Mouse (Mus musculus) C2C12 (cell line): ENCODE data around the gene Tgfb1. TPM values are rescaled to one million over a fixed set of nuclear protein-coding genes. Genes with fewer than 3 reads are reported as not detected.

ENCODE experiments used
- H3K27me3 ChIP-seq: one replicate; pipeline ENCODE4 v1.6.1; 2011; ENCODE audit not compliant: control insufficient read depth, insufficient read depth, insufficient read length
- H3K36me3 ChIP-seq: one replicate; pipeline ENCODE4 v1.6.1; 2011; ENCODE audit not compliant: control insufficient read depth, insufficient read depth
- H3K4me3 ChIP-seq: one replicate; pipeline ENCODE4 v1.5.1; 2011; ENCODE audit warnings: mild to moderate bottlenecking, control low read depth; ENCODE audit not compliant: poor library complexity, insufficient read depth, severe bottlenecking
- H3K79me2 ChIP-seq: one replicate; pipeline ENCODE4 v1.6.1; 2011; ENCODE audit not compliant: control insufficient read depth, insufficient read depth
- H3K79me3 ChIP-seq: one replicate; pipeline ENCODE4 v1.6.1; 2011; ENCODE audit warnings: low read depth, control low read depth
- H3ac ChIP-seq: one replicate; pipeline ENCODE3; 2011; ENCODE audit warnings: low read depth; ENCODE audit not compliant: control insufficient read depth, insufficient read length
- CEBPB ChIP-seq: IDR thresholded peaks from one replicate; pipeline ENCODE4 v1.6.1; 2011; ENCODE audit warnings: low read depth, mild to moderate bottlenecking, control low read depth, moderate library complexity
- CTCF ChIP-seq: IDR thresholded peaks from one replicate; pipeline ENCODE4 v1.5.1; 2011; ENCODE audit not compliant: control insufficient read depth, insufficient read depth, insufficient read length
- FOSL1 ChIP-seq: IDR thresholded peaks from one replicate; pipeline ENCODE4 v1.8.0; 2011; ENCODE audit warnings: mild to moderate bottlenecking, low read length; ENCODE audit not compliant: poor library complexity, insufficient read depth, severe bottlenecking
- MAX ChIP-seq: IDR thresholded peaks from one replicate; pipeline ENCODE4 v1.6.1; 2011; ENCODE audit warnings: mild to moderate bottlenecking, control low read depth
- MYOD1 ChIP-seq: IDR thresholded peaks from one replicate; pipeline ENCODE4 v1.6.1; 2011; ENCODE audit warnings: low read depth; ENCODE audit not compliant: control insufficient read depth, insufficient read length
- MYOG ChIP-seq: IDR thresholded peaks from one replicate; pipeline ENCODE4 v1.6.1; 2011; ENCODE audit not compliant: control insufficient read depth, insufficient read length; ENCODE audit errors: extremely low read depth
- USF1 ChIP-seq: IDR thresholded peaks from one replicate; pipeline ENCODE4 v1.6.1; 2011; ENCODE audit warnings: low read depth, mild to moderate bottlenecking, control low read depth, moderate library complexity
- polyA plus RNA-seq: library from polyadenylated mRNA; unstranded; fragments of >200 nt; fragmentation: generic; extraction: Trizol; gene quantifications from one replicate; pipeline ENCODE4 v1.2.1, GENCODE M21; 2012; ENCODE audit warnings: missing spikeins

Tgfb1 gene
- polyA plus RNA-seq, 1 experiment, result 108 TPM

DNA sequence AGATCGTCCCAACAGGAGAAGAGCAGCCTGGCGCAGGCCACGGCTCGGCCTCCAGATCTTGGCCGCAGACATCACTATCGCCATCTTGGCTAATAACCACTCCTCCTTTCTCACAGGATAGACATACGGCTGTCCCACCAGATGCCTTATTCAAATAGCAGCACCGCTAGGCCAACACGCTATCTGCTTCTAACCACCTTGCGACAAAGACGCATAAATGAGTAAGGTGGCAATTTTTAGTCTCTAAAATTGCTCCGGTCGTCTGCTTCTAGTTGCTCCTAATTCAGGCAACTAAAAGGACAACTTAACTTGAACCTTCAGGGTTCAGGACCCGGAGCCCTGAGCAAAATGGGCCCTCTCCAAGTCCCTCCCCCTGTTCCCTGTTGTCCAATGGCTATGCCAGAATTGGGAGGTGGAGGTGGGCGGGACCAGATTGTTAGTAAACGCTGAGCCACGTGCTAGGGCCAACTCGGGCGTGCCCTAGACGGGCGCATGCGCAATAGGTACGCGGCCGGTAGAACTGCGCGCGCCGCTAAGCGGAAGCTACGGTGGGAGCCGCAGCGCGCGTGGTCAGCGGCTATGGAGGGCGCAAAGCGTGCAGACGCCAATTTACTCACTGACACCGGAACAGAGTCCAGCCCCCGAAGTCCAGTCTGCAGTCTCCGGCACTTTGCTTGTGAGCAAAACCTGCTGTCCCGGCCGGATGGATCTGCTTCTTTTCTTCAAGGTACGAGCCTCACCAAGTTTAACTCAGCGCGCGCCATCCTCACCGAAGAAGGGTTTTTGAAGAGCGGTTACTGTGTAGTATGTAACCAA lies 27.9 kb upstream of the Tgfb1 start, which contains the start of the genes Bckdha and Exosc5:
Bckdha (minus strand) TSS at position 325 of the 816 bp plus-strand sequence.
Exosc5 (plus strand) TSS at position 508 of the 816 bp plus-strand sequence.
- peak within 1 kb of the TSS; percentile 53 for H3K4me3 ChIP-seq
- H3K27me3 ChIP-seq, result no peaks in the 10 kb centered on the region
- TF ChIP-seq CTCF (no peak), MYOG (no peak), USF1 (peak; percentile 49), MAX (peak; percentile 99), CEBPB (no peak), MYOD1 (no peak), FOSL1 (no peak)
- peaks cover 7% of the 10 kb centered on the region for H3K79me3 ChIP-seq
- peaks cover 23% of the 10 kb centered on the region for H3K79me2 ChIP-seq
- peak within 1 kb of the TSS; percentile 62 for H3ac ChIP-seq
- H3K36me3 ChIP-seq, result peaks cover 5% of the 10 kb centered on the region

- no peak overlapping the region for H3ac ChIP-seq
- H3K36me3 ChIP-seq, result peaks cover 17% of the 10 kb centered on the region
- H3K4me3 ChIP-seq, result no peak overlapping the region
- H3K27me3 ChIP-seq, result no peaks in the 10 kb centered on the region
- peaks cover 2% of the 10 kb centered on the region for H3K79me3 ChIP-seq
- no peaks in the 10 kb centered on the region for H3K79me2 ChIP-seq
- TF ChIP-seq CTCF (no peak), MAX (no peak), FOSL1 (no peak), USF1 (no peak), MYOG (no peak), MYOD1 (no peak), CEBPB (no peak)
Measured at GRCm38 (mm10) chr7:25666381-25666780, 20.4 kb upstream of the Tgfb1 start.

DNA sequence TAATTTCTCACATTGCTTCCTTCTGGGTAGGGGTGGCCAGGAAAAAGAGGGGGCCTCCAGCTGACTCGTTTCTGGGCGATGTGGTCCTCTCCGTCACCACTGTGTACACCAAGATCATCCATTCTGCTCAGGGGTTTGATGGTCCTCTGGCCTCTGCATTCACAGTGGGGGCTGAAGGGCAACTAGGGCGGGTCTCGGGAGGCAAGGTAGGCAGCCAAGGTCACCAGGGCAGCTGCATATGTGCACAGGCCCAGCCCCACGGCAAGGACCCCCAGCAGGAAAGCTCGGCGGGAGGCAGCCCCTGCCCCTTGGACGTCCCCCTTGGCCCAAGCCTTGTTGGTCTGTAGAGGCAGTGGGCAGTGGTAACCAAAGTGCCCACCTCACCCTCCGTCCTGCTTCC lies 17.6 kb upstream of the Tgfb1 start:
- peaks cover 11% of the 10 kb centered on the region for H3K36me3 ChIP-seq
- no peaks in the 10 kb centered on the region for H3K79me3 ChIP-seq
- H3K79me2 ChIP-seq, result no peaks in the 10 kb centered on the region
- TF ChIP-seq CTCF (no peak), FOSL1 (no peak), MYOD1 (no peak), CEBPB (no peak), MAX (no peak), USF1 (no peak), MYOG (no peak)
- H3K27me3 ChIP-seq, result peaks cover under 1% of the 10 kb centered on the region
- no peak overlapping the region for H3ac ChIP-seq
- no peak overlapping the region for H3K4me3 ChIP-seq

DNA sequence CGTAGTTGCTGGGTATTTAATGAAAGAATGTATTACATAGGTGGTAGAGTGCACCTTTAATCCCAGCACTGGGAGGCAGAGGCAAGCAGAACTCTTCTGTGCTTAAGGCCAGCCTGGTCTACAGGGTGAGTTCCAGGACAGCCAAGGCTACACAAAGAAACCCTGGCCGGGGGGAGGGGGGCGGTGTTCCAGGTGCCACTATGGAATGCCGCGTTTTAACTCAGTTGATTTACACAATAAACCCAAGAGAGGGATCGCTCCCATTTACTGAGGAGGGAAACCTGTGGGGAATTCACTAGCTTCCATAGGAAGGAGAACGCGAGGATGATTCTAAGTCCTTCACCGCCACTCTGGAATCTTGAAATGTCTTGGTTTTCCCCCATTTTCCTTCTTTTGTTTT lies 17.2 kb upstream of the Tgfb1 start:
- Histone ChIP-seq H3K79me3 (no peaks in the 10 kb centered on the region), H3K27me3 (peaks cover 6% of the 10 kb centered on the region), H3K79me2 (no peaks in the 10 kb centered on the region), H3K36me3 (peaks cover 7% of the 10 kb centered on the region), H3ac (no peak overlapping the region), H3K4me3 (no peak overlapping the region)
- no peak for TF ChIP-seq USF1
- TF ChIP-seq FOSL1, result no peak

DNA sequence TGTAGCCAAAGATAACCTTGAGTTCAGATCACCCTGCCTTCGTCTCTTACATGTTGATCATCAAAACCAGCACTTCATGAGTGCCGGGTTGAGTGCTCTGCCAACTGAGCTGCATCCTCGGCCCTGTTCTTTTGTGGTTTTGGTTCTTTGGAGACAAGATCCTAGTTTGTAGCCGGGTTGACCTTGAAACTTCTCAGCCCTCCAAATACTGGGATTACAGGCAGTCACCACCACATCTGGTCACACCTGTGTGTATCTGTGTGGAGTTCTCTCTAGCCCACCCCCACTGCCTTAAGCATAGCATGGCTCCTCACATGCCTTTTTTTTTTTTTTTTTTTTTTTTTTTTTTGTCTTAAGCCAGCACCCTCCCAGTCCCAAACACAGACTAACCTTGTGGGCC lies 16.7 kb upstream of the Tgfb1 start:
- H3K79me3 ChIP-seq, result no peaks in the 10 kb centered on the region
- TF ChIP-seq FOSL1 (no peak), CTCF (no peak), MYOG (no peak), MAX (no peak), CEBPB (no peak), USF1 (no peak), MYOD1 (no peak)
- peaks cover 2% of the 10 kb centered on the region for H3K36me3 ChIP-seq
- no peak overlapping the region for H3K4me3 ChIP-seq
- peaks cover 8% of the 10 kb centered on the region for H3K27me3 ChIP-seq
- H3ac ChIP-seq, result no peak overlapping the region
- no peaks in the 10 kb centered on the region for H3K79me2 ChIP-seq

- no peaks in the 10 kb centered on the region for H3K79me3 ChIP-seq
- no peaks in the 10 kb centered on the region for H3K36me3 ChIP-seq
- H3K4me3 ChIP-seq, result no peak overlapping the region
- H3K79me2 ChIP-seq, result no peaks in the 10 kb centered on the region
- no peak overlapping the region for H3ac ChIP-seq
- TF ChIP-seq MYOD1, result no peak
- TF ChIP-seq MYOG, result no peak
- TF ChIP-seq FOSL1, result no peak
- no peak for TF ChIP-seq CEBPB
- TF ChIP-seq CTCF, result no peak
- TF ChIP-seq USF1, result no peak
- no peak for TF ChIP-seq MAX
- peaks cover 8% of the 10 kb centered on the region for H3K27me3 ChIP-seq
Measured at GRCm38 (mm10) chr7:25671686-25672085, 15.1 kb upstream of the Tgfb1 start.
